Mouse (Mus musculus): ENCODE data around the gene Synpr. TPM values are rescaled to one million over a fixed set of nuclear protein-coding genes. Genes with fewer than 3 reads are reported as not detected.

Gene Synpr
- polyA plus RNA-seq, 1 experiment from 2014 or later, result 11.6 TPM

DNA sequence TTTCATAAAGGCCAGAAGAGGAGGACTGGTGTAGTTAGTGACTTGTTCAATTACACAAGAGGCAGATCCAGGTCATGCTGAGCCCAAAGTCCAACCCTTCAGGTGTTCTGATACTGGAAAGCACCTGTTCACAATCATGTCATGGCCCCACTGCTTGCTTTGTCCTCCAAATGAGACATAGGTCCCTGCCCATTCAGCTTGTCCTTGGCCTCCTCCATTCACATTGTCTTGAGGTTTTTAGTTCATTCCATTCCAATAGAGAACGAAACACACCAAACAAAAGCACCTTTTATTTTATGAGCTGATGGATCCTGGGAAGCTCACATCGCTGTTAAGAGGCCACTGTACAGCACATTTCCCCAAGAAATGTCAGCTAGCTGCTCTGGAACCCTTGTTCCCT is 184.6 kb downstream of the Synpr start:
- ATAC-seq (ENCODE audit: low FRiP score), result no peak
- Histone ChIP-seq H3K4me1 (no peaks in the 10 kb centered on the region), H3K4me3 (replicated peaks) (no peak overlapping the region), H3K9ac (no peak overlapping the region), H3K27me3 (no peaks in the 10 kb centered on the region), H3K4me2 (no peak overlapping the region), H3K27ac (no peak overlapping the region), H3K9me3 (no peaks in the 10 kb centered on the region), H3K36me3 (replicated peaks) (no peaks in the 10 kb centered on the region)
- 74% methylated on average over 2 of the region's 2 CpGs for WGBS

DNA sequence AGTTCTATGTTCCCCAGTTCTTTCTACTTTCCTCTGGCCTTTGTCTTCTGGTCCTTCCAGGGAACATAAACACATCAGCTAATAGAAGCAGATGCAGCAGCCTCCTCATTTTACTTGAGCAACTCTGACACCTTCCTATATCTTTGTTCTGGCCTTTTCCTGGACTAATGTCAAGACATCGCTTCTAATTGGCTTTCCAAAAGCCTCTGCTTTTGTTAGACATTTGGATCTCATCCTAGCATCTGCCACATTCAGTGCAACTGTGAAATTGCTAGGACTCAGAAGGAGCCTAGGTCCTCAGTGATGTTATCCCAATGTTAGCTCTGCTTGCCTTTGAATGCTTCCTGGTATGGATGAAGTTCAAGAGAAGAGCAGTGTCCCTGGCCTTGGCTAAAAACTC is 193.2 kb downstream of the Synpr start:
- 73% methylated on average over 1 of the region's 1 CpGs for WGBS
- no peak overlapping the region for H3K27ac ChIP-seq
- H3K36me3 ChIP-seq (replicated peaks), result no peaks in the 10 kb centered on the region
- H3K4me1 ChIP-seq, result no peaks in the 10 kb centered on the region
- H3K9ac ChIP-seq, result no peak overlapping the region
- H3K4me2 ChIP-seq, result no peak overlapping the region
- no peaks in the 10 kb centered on the region for H3K9me3 ChIP-seq
- no peak overlapping the region for H3K4me3 ChIP-seq (replicated peaks)
- H3K27me3 ChIP-seq, result no peaks in the 10 kb centered on the region
- no peak for ATAC-seq (ENCODE audit: low FRiP score)

DNA sequence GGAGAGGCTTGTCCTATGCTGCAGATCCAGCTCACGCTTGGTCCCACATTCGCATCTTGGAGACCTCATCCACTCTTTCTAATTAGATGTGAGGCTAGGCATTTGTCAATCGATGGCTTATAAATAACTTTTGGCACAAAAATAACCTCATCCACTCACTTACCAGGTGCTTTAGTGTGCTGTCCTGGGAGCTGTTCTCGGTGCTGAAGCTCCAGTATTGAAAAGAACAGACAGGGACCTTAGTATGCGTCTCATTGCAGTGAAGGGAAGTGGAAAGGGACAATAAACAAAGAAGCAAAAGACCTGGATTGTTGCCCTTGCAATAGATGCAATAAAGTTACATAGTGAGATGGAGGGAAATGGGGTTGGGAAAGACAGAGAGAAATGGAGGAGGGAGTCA is 220.8 kb downstream of the Synpr start:
- Histone ChIP-seq H3K4me2 (no peak overlapping the region), H3K9ac (no peak overlapping the region), H3K27me3 (no peaks in the 10 kb centered on the region), H3K27ac (no peak overlapping the region), H3K9me3 (no peaks in the 10 kb centered on the region), H3K4me3 (replicated peaks) (no peak overlapping the region), H3K4me1 (no peaks in the 10 kb centered on the region), H3K36me3 (replicated peaks) (no peaks in the 10 kb centered on the region)
- no peak for ATAC-seq (ENCODE audit: low FRiP score)
- 67% methylated on average over 5 of the region's 5 CpGs for WGBS

DNA sequence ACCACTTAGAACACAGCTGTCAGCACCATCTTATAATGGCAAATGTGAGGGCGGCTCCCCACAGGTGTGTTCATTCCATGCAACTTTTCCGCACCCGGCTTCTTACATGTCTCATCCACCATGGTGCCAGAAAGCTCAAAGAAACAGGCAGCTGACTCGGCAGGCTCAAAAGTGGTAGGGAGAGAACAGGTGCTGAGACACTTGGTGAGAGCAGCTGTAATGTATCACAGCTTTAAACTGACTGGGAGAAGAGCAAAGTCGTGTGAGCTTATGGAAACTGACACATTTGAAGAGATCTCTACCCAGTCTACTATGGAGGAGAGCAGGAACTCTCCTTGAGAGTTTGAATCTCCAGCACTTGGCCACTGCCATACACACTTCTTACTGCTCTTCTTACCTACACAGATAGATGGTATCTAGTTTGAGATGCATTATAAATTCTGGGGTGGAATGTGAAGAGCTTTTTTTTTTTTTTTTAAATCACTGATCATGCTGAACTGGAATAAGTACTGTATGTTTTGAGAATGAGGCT is 234.1 kb downstream of the Synpr start:
- no peak for ATAC-seq (ENCODE audit: low FRiP score)
- H3K27ac ChIP-seq, result peak overlapping the region; percentile 78
- H3K9ac ChIP-seq, result no peak overlapping the region
- peaks cover 8% of the 10 kb centered on the region; the same call in 1 of the 2 replicates for H3K4me1 ChIP-seq
- 87% methylated on average over 5 of the region's 5 CpGs for WGBS
- no peaks in the 10 kb centered on the region for H3K36me3 ChIP-seq (replicated peaks)
- no peaks in the 10 kb centered on the region for H3K27me3 ChIP-seq
- no peak overlapping the region for H3K4me2 ChIP-seq
- no peak overlapping the region for H3K4me3 ChIP-seq (replicated peaks)
- H3K9me3 ChIP-seq, result no peaks in the 10 kb centered on the region

DNA sequence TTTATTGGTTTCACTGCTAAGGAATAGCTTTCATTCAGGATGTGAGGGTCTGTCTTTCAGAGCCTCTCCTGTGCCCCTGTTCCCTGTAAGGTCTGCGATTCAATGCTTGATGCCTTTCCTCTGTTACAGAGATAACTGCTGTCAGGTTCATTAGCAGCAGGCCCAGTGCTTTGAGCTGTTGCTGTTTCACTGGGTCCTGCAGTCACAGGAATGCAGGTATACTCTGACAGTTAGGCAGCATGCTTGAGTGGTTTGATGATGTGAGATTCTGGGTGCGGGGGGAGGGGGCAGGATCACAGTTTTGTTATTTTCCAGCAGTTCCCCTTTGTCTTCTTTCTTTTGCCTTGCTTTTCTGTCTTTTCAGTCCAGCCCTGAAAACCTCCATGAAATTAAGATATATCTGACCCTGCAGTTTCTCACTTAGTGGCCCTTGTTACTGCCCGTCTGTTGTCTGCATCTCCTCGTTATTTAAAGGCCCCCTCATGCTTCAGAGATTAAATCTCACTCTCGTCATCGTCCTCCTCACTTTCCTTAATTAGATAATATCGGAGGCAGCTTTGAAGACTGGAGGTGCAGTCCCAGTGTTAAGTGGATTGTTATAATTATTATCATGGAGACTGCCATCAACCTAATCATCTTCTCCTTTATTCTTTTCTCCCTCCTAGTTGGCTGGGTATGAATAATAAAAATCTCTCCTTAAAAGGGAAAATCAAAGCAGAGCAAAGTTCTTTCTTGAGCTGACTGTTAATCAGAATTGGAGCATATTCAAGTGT is 234.8 kb downstream of the Synpr start:
- H3K4me2 ChIP-seq, result no peak overlapping the region
- WGBS, result 20% methylated on average over 7 of the region's 7 CpGs
- no peak overlapping the region for H3K9ac ChIP-seq

DNA sequence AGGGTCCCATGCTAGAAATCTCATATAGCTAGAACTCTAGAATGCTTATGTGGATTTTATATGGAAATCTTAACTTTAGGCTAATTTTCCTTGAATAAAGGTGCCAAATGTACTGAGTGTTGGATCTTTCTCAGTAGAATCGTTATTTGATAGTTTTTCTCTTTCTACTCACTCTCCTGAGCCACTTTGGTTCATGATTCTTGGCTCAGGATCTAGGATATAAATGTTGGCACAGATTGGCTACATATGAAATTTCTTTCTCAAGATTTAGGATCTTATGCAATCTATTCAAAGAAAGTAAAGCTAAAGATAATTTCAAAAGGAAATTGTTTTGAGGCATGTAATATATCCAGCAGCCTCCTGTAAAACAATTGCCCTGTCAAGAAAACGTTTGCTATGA is 263.2 kb downstream of the Synpr start:
- ATAC-seq (ENCODE audit: low FRiP score), result no peak
- H3K9ac ChIP-seq, result no peak overlapping the region
- H3K27ac ChIP-seq, result no peak overlapping the region
- H3K36me3 ChIP-seq (replicated peaks), result no peaks in the 10 kb centered on the region
- no peaks in the 10 kb centered on the region for H3K9me3 ChIP-seq
- no peak overlapping the region for H3K4me3 ChIP-seq (replicated peaks)
- H3K4me1 ChIP-seq, result no peaks in the 10 kb centered on the region
- H3K27me3 ChIP-seq, result no peaks in the 10 kb centered on the region
- no peak overlapping the region for H3K4me2 ChIP-seq
- 59% methylated on average over 2 of the region's 2 CpGs for WGBS

More for the DNA sequence above, 234.8 kb downstream of the Synpr start:
- Histone ChIP-seq H3K4me3 (replicated peaks) (no peak overlapping the region), H3K27ac (peak overlapping the region; percentile 78), H3K4me1 (peaks cover 8% of the 10 kb centered on the region; the same call in 1 of the 2 replicates), H3K36me3 (replicated peaks) (no peaks in the 10 kb centered on the region), H3K9me3 (no peaks in the 10 kb centered on the region), H3K27me3 (no peaks in the 10 kb centered on the region)
- ATAC-seq (ENCODE audit: low FRiP score), result peak; percentile 89

DNA sequence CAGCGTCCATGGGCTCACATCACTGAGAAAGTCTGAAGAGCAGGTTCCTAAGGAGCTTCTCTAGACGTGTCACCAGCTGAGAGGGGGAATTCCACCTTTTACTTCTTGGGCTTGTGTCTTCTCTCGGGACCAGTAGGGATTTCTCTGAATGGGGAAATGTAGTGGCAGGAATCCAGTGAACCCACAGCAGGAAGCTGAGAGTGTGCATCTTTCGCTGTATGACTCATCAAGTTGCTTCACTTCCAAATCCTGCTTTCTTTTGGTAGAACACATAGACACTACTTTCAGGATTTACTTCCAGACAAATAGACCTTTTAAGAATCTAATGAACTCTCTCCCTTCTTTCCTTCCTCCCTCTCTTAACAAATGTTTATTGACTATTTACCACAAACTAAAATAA is 266.6 kb downstream of the Synpr start:
- Histone ChIP-seq H3K27me3 (no peaks in the 10 kb centered on the region), H3K4me1 (no peaks in the 10 kb centered on the region), H3K9ac (no peak overlapping the region), H3K36me3 (replicated peaks) (no peaks in the 10 kb centered on the region), H3K9me3 (no peaks in the 10 kb centered on the region), H3K4me2 (no peak overlapping the region), H3K4me3 (replicated peaks) (no peak overlapping the region), H3K27ac (no peak overlapping the region)
- no peak for ATAC-seq (ENCODE audit: low FRiP score)
- WGBS, result 79% methylated on average over 4 of the region's 4 CpGs

DNA sequence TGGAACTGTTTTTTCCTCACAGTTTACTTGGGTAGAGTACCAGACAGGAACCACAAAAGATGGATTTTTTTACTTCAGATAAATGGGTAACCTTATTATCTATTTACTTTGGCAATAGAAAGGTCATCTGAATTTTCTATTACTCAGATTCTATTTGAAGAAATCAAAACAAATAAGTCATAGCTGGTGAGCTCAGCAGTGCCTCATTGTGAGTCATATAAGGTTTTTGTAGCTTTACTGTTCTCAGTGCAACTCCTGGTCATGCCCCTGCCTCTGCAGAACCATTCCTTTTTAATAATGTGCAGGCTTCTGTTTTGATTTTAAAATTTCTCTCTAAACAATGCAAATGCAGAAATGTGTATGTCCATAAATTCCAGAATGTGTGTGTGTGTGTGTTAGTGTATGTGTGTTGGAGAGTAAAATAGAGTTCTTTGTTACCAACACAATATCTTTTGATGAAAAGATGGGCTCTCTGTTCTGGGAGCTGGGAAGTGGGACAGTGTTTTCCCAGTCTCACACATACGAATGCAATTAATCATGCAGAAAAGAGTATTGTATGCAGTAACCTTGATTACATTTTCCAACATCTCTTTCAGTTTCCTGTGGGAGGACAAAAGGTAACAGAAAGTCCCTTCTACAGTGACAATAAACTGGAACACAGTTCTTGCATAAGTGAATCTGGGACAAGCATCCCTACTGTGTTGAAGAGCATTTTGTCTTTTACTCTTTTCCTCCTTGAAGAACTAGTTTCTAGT is 269.2 kb downstream of the Synpr start:
- Histone ChIP-seq H3K9me3 (no peaks in the 10 kb centered on the region), H3K4me2 (no peak overlapping the region), H3K4me1 (no peaks in the 10 kb centered on the region), H3K4me3 (replicated peaks) (no peak overlapping the region), H3K27ac (no peak overlapping the region), H3K27me3 (no peaks in the 10 kb centered on the region), H3K36me3 (replicated peaks) (no peaks in the 10 kb centered on the region), H3K9ac (no peak overlapping the region)
- 29% methylated on average over 1 of the region's 1 CpGs for WGBS
- no peak for ATAC-seq (ENCODE audit: low FRiP score)

DNA sequence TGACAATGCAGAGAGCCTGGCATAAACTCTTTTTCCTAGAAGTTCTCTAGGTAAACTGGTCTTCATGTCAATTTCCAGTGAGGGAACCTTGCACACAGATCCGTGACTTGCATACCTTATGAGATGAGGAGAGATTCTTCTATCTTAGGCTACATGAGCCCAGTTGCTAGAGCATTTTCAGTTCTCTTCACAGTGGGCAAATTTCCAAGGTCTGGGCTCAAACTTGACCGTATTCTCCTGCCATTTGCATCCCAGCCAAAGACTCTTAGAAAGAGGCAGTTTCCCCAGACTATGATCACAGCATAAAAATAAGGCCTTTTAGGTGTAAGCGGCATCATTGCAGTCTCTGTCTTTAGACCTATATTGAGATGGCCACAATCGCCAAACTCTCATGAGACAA is 270.1 kb downstream of the Synpr start:
- Histone ChIP-seq H3K9ac (no peak overlapping the region), H3K9me3 (no peaks in the 10 kb centered on the region), H3K4me3 (replicated peaks) (no peak overlapping the region), H3K4me1 (no peaks in the 10 kb centered on the region), H3K4me2 (no peak overlapping the region), H3K27ac (no peak overlapping the region), H3K36me3 (replicated peaks) (no peaks in the 10 kb centered on the region), H3K27me3 (no peaks in the 10 kb centered on the region)
- no peak for ATAC-seq (ENCODE audit: low FRiP score)
- WGBS, result 95% methylated on average over 4 of the region's 4 CpGs

DNA sequence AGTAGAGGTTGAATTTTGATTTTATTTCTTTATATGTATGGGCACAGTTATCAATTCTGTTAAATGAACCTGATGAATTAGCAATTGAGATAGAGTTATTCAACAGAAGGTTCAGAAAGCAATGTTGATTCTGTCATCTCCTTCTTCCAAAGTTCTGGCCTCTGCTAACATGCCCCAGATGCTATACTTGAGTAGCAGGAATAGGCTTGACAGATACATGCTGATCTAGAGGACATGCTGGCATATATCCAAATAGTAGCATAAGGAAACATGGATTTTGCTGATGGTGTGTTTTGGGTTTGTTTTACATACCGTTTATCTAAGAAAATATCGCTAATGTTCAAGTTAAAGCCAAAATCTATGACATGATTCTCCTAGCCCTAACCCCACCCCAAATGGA is 273.5 kb downstream of the Synpr start:
- no peak overlapping the region for H3K4me2 ChIP-seq
- no peak overlapping the region for H3K27ac ChIP-seq
- H3K9ac ChIP-seq, result no peak overlapping the region
- H3K4me1 ChIP-seq, result no peaks in the 10 kb centered on the region
- WGBS, result 94% methylated on average over 2 of the region's 2 CpGs
- no peak for ATAC-seq (ENCODE audit: low FRiP score)
- no peaks in the 10 kb centered on the region for H3K9me3 ChIP-seq
- no peaks in the 10 kb centered on the region for H3K36me3 ChIP-seq (replicated peaks)
- no peaks in the 10 kb centered on the region for H3K27me3 ChIP-seq
- no peak overlapping the region for H3K4me3 ChIP-seq (replicated peaks)

DNA sequence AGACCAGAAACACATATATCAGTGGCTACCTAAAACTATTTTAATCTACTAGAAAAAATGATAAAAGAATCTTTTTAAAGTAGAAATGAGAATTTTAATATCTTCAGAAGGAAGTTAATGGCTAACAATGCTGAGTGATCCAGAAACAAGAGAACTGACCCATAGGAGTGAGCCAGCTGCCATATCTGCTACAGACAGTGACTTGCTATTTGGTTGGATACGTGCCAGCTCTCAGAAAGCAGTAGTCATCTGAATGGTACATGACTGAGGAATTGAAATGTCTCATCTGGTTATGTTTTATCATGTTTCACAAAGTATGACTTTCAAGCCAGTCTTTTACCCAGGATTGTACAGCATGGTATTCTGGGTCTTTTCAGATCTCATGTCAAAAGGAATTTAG is 282.7 kb downstream of the Synpr start:
- H3K27ac ChIP-seq, result no peak overlapping the region
- no peaks in the 10 kb centered on the region for H3K36me3 ChIP-seq (replicated peaks)
- H3K9me3 ChIP-seq, result no peaks in the 10 kb centered on the region
- H3K4me2 ChIP-seq, result no peak overlapping the region
- no peak for ATAC-seq (ENCODE audit: low FRiP score)
- 91% methylated on average over 1 of the region's 1 CpGs for WGBS
- H3K9ac ChIP-seq, result no peak overlapping the region
- no peak overlapping the region for H3K4me3 ChIP-seq (replicated peaks)
- no peaks in the 10 kb centered on the region for H3K27me3 ChIP-seq
- H3K4me1 ChIP-seq, result no peaks in the 10 kb centered on the region

DNA sequence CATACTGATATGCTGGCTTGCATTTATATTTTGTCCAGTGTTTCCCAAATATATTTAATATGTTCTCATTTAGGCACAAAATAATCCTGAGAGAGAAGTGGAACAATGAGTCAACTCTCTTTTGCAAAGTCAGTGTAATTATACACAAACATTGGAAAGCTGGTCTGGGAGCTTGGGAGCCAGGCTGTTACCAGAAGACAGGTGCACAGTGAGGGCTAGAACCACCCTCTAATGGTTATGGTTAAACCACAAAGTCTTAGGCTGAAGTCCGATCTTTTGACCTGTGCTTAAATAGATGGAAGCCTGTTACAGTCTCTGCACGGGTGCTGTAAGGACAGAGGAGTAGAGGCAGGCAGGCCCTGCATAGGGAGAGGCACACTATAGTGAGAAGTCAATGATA is 283.4 kb downstream of the Synpr start:
- ATAC-seq (ENCODE audit: low FRiP score), result no peak
- Histone ChIP-seq H3K27ac (no peak overlapping the region), H3K4me1 (no peaks in the 10 kb centered on the region), H3K9me3 (no peaks in the 10 kb centered on the region), H3K36me3 (replicated peaks) (no peaks in the 10 kb centered on the region), H3K27me3 (no peaks in the 10 kb centered on the region), H3K4me2 (no peak overlapping the region), H3K9ac (no peak overlapping the region), H3K4me3 (replicated peaks) (no peak overlapping the region)
- 88% methylated on average over 2 of the region's 2 CpGs for WGBS

DNA sequence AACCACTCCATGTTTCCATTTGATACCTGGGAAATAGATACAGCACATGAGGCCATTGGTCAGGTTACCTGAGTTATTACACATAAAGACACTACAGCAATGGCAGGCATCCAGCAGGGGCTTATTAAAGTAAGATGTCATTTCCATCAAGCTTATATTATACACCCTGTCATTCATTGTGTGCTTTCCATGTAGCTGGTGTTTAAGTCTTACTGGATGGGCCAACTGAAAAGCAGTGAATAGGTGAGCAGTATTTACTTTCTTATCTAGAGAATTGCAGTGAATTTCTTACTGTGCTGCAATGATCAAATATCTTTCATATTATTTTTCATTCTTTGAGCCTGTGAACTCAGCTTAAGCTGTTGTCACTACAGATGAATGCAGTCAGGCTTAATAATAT is 287.4 kb downstream of the Synpr start:
- Histone ChIP-seq H3K4me1 (no peaks in the 10 kb centered on the region), H3K4me3 (replicated peaks) (no peak overlapping the region), H3K4me2 (no peak overlapping the region), H3K27ac (no peak overlapping the region), H3K27me3 (no peaks in the 10 kb centered on the region), H3K36me3 (replicated peaks) (no peaks in the 10 kb centered on the region), H3K9me3 (no peaks in the 10 kb centered on the region), H3K9ac (no peak overlapping the region)
- no peak for ATAC-seq (ENCODE audit: low FRiP score)

Data from forebrain, embryonic 12.5 days (tissue).